Mouse (Mus musculus): ENCODE measurements around the gene Tlx2. TPM values are rescaled to one million over a fixed set of nuclear protein-coding genes. Genes with fewer than 3 reads are reported as not detected.

Gene Tlx2
- total RNA-seq (2021) = not detected
- long read RNA-seq, experiment 1 = 0 reads
- long read RNA-seq, experiment 2 = 0 reads

DNA sequence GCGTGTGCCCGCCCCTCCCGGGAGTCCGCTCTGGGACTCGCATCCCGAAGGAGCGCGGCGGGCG lies at the start of gene Tlx2:
Gene Tlx2, minus strand, starts transcription at position 47 of the 64 bp plus-strand sequence.
- no peak for TF ChIP-seq CTCF (IDR thresholded peaks at IDR 0.05)
- intact Hi-C loops (cut with DNase I) = no loop called here
- Histone ChIP-seq H3K4me3 (peak within 1 kb of the TSS; percentile 58), H3K27ac (no peak within 1 kb of the TSS)
- no peak for DNase-seq

DNA sequence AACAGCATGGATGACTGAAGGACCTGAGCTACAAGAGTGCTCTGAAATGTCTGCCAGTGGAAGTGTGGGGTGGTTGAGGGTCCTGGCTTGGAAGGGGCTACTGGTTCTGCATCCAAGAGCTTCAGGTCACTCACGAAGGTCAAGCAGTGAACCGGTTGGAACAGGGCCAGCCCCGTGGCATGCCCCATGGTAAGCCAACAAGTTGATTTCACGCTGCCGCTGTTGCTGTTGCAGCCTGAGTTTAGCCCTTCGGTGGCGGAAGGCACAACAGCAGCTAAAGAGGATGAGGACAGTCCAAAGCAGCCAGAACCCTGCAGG lies 49.6 kb upstream of the Tlx2 start:
- no peak overlapping the region for H3K4me3 ChIP-seq
- DNase-seq = no peak
- no peak for TF ChIP-seq CTCF (IDR thresholded peaks at IDR 0.05)
- intact Hi-C loops (cut with DNase I) = loop anchor here (2.0 kb wide), 1 partner anchor 37 kb away; the partner anchor contains the start of genes 1700003E16Rik and Wdr54
- no peak overlapping the region for H3K27ac ChIP-seq

- no peak for TF ChIP-seq CTCF (IDR thresholded peaks at IDR 0.05)
- H3K27ac ChIP-seq = no peak overlapping the region
- intact Hi-C loops (cut with DNase I) = loop anchor here (2.0 kb wide), 1 partner anchor 38 kb away; the partner anchor contains the start of genes 1700003E16Rik and Wdr54
- no peak overlapping the region for H3K4me3 ChIP-seq
- DNase-seq = peak; percentile 28
Observed at GRCm38 (mm10) chr6:83118825-83119733, 49.0 kb upstream of the Tlx2 start.

DNA sequence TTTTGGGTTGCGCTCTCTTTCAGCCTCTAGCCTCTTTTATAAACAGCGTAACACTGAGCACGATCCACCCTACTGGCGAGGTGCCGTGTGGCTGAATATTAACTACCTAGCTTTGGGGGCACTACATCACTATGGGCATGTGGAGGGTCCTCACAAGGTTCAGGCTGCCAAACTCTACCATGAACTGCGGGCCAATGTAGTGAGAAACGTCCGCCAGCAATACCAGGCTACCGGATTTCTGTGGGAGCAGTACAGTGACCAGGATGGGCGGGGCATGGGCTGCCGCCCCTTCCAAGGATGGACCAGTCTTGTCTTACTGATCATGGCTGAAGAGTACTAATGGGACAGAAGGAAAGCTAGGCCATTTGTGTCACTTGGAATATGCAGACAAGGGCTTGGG lies 48.3 kb upstream of the Tlx2 start:
- no peak overlapping the region for H3K4me3 ChIP-seq
- H3K27ac ChIP-seq = no peak overlapping the region
- no peak for TF ChIP-seq CTCF (IDR thresholded peaks at IDR 0.05)
- intact Hi-C loops (cut with DNase I) = loop anchor here (2.0 kb wide), 1 partner anchor 38 kb away; the partner anchor contains the start of genes 1700003E16Rik and Wdr54
- peak; percentile 14 for DNase-seq

DNA sequence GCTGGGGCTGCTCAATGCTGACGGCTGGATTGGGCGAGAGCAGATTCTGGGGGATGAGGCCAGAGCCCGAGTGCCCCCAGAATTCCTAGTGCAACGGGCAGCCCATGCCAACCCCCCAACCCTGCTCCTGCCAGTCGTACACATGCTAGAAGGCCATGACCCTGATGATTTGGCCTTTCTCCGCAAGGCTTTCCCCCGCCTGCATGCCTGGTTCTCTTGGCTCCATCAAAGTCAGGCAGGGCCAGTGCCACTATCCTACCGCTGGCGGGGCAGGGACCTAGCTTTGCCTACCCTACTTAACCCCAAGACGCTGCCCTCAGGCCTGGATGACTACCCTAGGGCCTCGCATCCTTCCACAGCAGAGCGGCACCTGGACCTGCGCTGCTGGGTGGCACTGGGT lies 47.5 kb upstream of the Tlx2 start:
- no peak overlapping the region for H3K27ac ChIP-seq
- no peak for TF ChIP-seq CTCF (IDR thresholded peaks at IDR 0.05)
- no peak for DNase-seq
- intact Hi-C loops (cut with DNase I) = loop anchor here (2.0 kb wide), 1 partner anchor 39 kb away; the partner anchor contains the start of genes 1700003E16Rik and Wdr54
- no peak overlapping the region for H3K4me3 ChIP-seq

DNA sequence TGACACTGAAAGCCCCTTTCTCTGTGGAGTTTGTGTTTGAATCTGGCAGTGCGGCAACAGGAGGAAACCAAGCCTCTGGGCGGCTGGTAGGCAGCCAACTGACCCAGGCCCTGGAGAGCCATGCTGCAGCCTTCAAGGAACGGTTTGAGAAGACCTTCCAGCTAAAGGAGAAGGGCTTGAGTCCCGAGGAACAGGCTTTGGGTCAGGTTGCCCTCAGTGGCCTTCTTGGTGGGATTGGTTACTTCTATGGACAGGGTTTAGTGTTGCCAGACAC lies 47.0 kb upstream of the Tlx2 start:
- H3K4me3 ChIP-seq = no peak overlapping the region
- H3K27ac ChIP-seq = no peak overlapping the region
- intact Hi-C loops (cut with DNase I) = no loop called here
- no peak for TF ChIP-seq CTCF (IDR thresholded peaks at IDR 0.05)
- peak; percentile 24 for DNase-seq

GRCm38 (mm10) chr6:83116373-83117164 lies 46.5 kb upstream of the Tlx2 start:
- H3K4me3 ChIP-seq = peak overlapping the region; percentile 87
- intact Hi-C loops (cut with DNase I) = no loop called here
- no peak for TF ChIP-seq CTCF (IDR thresholded peaks at IDR 0.05)
- DNase-seq = peak; percentile 6
- H3K27ac ChIP-seq = 0 out of 2 replicates have a peak overlapping the region, but pooled peaks have one; percentile 94

- Histone ChIP-seq H3K27ac (peak overlapping the region; percentile 94), H3K4me3 (peak overlapping the region; percentile 87)
- no peak for DNase-seq
- TF ChIP-seq CTCF (IDR thresholded peaks at IDR 0.05) = no peak
- intact Hi-C loops (cut with DNase I) = no loop called here
Observed at GRCm38 (mm10) chr6:83115682-83116372, 45.7 kb upstream of the Tlx2 start.

GRCm38 (mm10) chr6:83115011-83115671 lies 45.0 kb upstream of the Tlx2 start, which contains the start of gene Mogs:
Mogs (plus strand) TSS chr6:83115496.
- Histone ChIP-seq H3K27ac (peak within 1 kb of the TSS; percentile 94), H3K4me3 (peak within 1 kb of the TSS; percentile 87)
- intact Hi-C loops (cut with DNase I) = no loop called here
- peak; percentile 69 for TF ChIP-seq CTCF (IDR thresholded peaks at IDR 0.05)
- DNase-seq = peak; percentile 97

DNA sequence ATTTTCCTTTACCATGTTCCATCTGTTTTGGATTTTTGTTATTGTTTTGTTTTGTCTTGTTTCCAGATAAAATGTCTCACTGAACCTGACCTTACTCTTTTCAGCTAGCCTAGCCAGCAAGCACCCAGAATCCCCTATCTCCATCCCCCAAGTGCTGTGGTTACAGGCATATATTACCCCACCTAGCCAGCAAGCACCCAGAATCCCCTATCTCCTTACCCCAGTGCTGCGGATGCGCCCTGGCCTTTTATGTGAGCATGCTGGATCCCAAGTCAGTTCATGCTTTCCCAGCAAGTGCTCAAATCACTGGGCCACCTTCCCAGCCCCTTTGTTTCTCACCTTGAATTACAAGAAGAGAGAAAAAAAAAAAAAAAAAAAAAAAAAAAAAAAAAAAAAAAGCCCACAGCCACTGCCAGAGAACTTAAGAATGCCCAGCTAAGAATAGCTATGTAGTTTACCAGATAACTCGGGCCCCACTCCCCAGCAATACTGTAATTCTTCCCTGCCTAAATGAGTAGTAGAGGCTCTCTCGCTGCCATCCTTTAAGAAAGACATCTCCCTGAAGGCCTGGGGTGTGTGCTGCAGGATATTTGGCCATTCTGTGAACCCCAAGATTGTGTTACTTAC lies 41.5 kb upstream of the Tlx2 start:
- Histone ChIP-seq H3K4me3 (no peak overlapping the region), H3K27ac (no peak overlapping the region)
- TF ChIP-seq CTCF (IDR thresholded peaks at IDR 0.05) = no peak
- DNase-seq = peak; percentile 8
- intact Hi-C loops (cut with DNase I) = no loop called here

DNA sequence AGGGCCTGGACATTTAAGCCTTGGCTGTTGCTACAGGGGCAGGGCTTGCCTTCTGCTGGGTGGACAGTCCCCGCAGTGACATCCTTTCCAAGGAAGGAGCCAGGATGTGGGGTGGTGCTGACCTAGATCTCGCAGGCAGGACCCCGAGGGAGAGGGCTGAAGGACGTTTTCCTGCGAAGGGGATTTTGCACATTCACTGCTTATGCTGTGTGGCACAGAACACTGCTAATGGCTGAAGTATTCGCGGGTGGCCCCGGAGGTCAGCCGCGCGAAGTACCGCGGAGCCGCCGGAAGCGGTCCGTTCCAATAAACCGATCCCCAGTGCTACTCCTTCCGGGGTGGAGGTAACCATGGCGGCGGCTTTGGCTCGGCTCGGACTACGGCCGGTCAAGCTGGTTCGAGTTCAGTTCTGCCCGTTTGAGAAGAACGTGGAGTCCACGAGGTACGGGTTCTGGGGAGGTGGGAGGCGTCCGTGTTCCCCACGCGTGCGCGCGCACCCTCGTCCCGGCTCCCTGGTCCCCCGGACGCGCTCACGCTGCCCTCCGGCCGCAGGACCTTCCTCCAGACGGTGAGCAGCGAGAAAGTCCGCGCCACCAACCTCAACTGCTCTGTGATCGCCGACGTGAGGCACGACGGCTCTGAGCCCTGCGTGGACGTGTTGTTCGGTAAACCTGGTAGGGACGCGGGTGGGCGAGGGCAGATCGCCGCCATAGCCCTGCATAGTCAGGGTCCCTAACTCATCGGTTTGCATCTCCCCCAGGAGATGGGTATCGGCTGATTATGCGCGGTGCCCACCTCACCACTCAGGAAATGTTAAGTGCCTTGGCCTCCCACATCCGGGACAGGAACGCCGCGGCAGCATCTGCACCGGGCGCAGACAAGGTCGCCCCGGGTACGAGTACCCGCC lies 38.9 kb upstream of the Tlx2 start, which contains the start of gene Mrpl53:
Gene Mrpl53, plus strand, starts transcription at position 279 of the 907 bp plus-strand sequence.
- Histone ChIP-seq H3K27ac (peak within 1 kb of the TSS; percentile 93), H3K4me3 (peak within 1 kb of the TSS; percentile 85)
- no peak for TF ChIP-seq CTCF (IDR thresholded peaks at IDR 0.05)
- DNase-seq = peak; percentile 91
- intact Hi-C loops (cut with DNase I) = loop anchor here (10.0 kb wide), 1 partner anchor 396 kb away; the partner anchor contains the start of gene Dguok
